Mouse (Mus musculus) cerebellum, postnatal 4 days (tissue): ENCODE results near the gene D430041D05Rik.

Experiments used
- DNase-seq, 2 experiments: peaks; one replicate each; pipeline ENCODE4 v3.0.0; 2022; ENCODE audit warnings: low spot score in 2 of 2, mixed read lengths in 1 of 2

D430041D05Rik gene

DNA sequence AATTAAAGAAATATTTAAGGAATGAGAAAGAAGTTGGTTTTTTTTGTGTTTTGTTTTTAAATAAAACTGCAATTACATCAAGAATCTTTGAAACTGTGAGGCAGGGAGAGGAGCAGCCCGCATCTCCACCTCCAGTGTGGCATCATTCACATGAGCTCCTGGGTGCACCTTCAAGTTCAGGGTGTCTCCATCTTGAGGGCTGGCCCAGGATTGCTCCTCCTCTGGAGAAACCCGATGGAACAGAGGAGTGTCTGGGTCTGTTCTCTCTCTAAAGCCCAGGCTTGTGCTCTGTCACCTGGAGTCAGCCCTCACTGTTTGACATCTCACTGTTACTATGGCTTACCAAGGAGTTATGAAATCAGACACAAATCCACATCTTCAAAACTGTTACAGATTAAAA lies 219.1 kb downstream of the D430041D05Rik start:
- DNase-seq: no peak

DNA sequence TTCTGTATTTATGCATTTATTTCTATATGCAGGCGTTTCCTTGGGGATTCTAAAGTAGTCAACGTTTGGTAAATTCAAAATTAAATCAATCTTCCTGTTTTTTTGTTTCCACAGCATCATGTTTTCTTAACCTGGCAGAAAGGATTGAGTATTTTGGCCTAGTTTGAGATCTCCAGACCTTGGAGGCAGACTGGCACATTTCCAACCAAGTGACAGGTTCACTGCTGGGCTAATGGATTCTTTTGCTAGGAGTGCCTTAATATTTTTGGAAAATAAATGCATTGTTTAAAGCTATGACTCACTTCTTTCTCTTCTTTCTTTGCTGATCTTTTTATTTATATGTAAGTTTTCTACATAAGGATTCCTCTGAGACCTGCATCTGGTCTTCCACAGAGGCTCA lies 222.0 kb downstream of the D430041D05Rik start:
- DNase-seq: no peak

DNA sequence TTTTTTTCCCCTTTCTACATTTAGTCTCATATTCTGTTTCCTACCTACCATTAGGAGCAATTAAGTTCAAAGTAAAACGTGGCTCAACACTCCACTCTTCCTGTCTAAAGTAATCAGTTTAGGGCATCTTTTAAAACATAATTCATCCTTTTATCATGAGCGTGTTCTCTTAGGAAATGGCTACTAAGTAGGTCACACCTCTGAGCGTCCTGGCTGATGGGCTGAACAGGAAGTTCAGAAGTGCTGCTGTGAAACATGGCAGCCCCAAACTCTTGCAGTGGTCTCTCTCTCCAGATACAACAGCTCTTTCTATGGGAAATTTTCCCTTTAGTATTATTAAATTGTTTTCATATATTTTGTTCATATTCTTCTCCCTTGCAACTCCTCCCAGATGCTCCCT lies 223.7 kb downstream of the D430041D05Rik start:
- DNase-seq: no peak

DNA sequence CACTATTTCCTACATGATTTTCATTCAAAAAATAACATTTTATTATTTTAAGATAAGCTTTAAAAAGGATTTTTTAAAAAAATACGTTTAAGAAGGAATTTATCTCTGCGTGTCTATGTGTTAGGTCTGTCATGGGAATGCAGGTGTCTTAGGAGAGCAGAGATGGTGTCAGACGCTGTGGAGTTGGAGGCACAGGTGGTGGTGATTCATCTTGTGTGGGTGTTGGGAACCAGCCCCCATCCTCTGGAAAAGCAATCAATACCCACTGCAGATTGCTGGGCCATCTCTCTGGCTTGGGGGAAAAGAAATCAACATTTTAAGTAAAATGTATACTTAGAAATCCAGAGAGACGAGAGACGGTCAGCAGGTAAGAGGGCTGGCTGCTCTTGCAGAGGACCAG lies 225.2 kb downstream of the D430041D05Rik start:
- DNase-seq: no peak

DNA sequence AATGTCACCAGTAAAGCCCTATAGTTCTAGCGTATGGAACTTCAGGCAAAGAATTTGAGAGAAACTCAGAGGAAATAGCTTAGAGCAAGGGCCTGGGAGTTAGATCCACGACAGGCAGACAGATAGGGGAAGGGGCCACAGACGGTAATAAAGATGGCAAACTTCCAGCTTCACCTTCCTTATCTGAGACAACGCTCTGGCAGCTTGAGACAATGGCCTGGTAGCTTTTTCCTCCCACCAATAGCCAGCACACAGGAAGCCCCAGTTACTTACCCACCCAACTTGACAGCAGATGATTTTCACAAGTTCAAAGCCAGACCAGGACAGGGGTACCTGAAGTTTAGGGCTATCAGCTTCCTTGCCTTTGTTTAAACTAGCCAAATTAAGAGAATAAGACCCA lies 226.5 kb downstream of the D430041D05Rik start:
- no peak for DNase-seq

DNA sequence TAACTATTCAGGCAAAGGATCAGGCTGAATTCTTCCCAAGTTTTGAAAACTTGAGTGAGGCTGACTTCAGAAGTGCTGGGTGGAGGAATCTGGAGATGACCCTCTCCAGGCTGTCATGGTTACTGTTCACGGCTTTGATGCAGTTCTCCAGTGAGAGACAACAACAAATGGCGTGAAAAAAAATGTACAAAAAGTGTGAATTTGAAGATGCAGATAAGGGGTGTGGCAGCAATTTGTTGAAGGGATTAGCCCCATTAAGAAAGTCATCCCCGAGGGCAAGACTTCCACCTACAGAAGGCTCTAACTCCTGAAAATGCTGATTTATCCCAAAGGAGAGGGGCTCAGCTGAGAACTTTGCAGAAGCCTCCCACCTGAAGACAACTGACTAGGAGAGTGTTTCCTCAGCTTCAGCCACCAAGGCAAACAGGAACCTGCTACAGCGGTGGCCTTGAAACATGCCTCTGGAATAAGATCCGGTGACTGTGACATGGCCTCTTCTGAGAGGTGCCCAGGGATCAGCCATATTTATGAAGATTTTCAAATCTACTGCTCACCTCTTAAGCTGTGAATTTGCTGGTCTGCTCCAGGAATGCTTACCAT lies 227.5 kb downstream of the D430041D05Rik start:
- no peak for DNase-seq

DNA sequence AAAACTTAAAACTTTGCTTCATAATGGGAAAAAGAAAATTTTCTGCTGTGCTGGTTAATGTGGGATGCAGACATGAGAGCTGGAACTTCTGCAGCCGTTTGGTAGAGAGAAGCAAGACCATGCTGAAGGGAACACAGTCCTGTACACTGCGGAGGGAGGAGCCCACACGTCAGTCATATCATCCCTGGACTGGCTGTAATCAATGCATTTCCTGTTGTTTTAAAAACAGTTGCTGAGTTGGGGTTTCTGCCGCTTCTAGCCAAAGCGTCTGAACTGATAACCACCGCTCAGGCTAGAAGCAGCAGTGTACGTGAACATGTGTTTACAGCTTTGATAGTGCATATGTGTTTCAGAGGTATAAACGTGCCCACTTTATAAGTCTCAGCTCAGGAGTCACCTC lies 231.2 kb downstream of the D430041D05Rik start:
- no peak for DNase-seq

DNA sequence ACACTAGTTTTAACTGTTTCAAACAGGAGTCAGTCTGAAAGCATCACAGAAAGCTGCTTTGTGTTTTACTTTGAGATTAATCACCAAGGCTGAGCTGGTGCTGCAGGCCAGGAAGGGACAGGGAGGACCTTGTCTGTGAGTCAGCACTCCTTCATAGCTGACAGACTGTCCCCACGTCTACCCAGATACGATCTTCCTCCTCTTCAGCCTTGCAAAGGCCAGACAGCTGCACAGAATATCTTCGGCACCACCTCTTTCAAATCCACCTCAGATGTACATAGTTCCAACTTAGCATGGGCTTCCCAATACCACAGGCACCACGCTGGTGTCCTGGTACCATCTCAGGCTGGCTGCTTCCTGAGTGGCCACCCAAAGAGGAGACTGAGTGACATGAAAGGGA lies 232.6 kb downstream of the D430041D05Rik start:
- no peak for DNase-seq

DNA sequence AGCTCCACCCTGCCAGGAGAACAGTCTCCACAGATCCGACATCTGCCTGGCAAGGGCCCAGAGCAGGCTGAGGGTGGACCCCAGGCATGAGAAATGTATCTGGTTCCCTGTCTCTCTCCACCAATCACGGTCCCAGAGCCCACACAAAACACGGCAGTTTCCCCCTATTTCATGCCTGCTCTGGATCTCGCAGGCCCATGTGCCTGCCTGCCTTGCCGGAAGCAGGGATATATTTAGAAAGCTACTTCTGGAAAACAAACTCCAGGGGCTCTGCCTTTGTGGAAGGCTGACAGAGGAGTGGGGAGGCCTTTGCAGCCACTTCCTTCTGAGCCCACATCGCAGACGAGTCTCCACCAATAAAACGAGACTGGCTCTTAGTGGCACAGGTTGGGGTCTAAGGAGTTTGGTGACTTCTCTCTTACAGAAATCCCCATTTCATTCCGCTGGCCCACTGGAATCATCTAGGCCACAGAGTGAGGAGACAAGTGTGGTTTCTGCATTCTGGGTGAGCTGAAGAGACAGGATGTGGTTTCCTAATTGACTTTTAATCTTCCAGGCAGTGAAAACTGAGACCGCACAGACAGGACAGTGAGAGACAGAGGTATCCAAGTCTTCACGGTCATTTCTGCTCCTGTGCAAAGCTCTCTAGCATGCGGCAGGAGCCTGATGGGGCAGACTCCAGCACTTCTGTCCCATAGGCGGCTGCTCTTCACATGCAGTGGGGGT lies 233.7 kb downstream of the D430041D05Rik start:
- DNase-seq: peak in 1 of 2 experiments; percentile 25

DNA sequence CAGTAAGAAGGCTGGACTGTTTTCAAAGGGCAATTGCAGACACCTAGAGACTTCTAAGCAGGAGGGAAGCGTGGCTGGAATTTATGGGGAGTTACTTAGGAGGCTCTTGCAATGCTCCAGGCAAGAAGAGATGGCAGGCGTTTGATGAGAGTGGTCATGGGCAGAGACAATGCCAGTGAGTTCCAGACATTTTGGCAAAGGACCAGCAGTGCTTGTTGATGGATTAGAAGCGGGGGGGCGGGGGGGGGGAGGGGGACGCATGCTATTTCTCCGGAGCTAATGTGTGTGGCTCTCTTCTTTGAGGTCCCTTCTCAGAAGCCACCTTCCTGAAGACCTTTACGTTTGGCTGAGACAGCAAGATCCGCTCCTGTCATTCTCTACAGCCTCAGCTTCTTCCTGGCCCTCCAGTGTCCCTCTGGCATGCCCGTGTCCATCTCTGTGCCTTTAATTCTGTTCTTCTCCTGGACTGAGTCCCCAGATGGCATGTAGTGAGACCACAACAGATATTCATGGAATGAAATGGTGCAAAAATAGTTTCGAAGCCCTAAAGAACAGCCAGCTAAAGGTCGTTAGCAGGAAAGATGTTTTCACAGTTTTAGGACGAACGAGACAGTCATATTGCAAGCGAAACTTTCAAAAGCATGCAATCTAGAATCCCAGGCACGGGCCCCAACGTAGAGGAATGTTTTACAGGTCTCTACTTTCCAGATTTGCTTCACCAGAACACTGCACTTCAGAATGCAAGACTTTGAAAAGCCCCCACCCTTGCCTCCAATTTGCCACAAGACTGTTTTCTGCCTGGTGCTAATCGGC lies 234.4 kb downstream of the D430041D05Rik start:
- peak in 1 of 2 experiments; percentile 16 for DNase-seq

DNA sequence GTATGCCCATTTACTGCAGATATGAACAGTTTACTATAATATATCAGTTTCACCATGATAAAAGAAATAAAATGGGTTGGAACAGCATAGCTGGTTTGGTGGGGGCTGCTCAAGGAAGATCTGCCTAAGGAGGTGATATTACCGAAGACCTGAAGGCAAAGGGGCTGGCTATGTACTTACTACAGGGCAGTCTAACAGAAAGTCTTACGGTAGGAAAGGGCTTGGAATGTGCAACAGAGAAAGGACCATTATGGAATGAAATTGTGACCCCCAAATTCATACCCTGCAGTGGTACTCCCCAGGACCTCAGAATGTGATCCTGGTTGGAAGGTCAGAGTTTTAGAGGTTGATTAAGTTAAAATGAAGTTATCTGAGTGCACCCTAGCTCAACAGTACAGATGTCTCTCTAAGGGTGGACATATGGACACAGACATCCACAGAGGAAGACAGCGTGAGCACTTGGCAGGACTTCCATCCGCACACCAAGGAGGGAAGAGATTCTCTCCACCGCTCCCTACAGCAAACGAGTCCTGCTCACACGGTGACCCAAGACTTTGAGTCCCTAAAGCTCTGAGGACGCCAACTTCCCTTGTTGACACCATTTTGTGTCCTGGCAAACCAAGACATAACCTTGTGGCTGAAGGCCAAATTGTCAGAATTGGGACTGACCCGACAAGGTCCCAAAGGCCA lies 235.2 kb downstream of the D430041D05Rik start:
- no peak for DNase-seq

DNA sequence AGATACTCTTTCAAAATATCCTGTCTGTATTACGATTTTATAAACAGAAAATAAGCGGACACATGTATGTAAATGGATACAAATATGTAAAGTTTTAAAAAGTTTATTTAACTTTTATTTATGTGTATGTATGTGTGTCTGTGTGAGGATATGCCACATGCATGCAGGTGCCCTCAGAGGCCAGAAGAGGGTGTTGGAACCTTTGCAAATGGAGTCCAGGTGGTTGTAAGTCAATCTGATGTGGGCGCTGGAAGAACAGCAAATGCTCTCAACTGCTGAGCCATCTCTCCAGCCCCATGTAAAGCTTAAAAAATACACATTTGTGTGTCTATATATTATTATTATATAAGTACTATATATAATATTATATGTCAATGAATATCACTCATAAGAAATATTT lies 237.4 kb downstream of the D430041D05Rik start:
- no peak for DNase-seq

DNA sequence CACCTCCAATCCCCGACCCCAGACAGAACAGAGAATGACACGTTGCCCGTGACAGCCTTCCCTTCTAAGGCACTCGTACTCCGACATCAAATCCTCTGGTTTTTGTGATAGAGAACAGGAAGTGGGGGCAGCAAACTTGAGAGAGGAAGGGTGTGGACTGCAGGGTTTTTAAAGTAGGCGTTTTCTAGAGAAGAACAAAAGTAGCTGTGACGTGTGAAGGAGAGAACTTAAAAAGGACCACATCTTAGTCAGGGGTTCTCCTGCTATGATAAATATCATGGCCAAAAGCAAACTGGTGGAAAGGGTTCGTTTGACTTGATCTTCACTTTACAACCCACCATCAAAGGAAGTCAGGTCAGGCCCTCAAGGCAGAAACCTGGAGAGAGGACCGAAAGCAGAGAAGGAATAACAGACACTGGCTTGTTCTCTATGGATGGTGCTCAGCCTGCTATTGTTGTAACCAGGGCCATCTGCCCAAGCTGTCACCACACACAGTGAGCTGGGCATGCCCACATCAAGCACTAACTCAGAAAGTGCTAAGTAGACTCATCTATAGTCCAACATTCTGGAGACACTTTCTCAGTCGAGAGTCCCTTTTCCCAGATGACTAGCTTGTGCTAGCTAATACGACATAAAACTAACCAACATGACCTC lies 238.0 kb downstream of the D430041D05Rik start:
- DNase-seq: no peak

DNA sequence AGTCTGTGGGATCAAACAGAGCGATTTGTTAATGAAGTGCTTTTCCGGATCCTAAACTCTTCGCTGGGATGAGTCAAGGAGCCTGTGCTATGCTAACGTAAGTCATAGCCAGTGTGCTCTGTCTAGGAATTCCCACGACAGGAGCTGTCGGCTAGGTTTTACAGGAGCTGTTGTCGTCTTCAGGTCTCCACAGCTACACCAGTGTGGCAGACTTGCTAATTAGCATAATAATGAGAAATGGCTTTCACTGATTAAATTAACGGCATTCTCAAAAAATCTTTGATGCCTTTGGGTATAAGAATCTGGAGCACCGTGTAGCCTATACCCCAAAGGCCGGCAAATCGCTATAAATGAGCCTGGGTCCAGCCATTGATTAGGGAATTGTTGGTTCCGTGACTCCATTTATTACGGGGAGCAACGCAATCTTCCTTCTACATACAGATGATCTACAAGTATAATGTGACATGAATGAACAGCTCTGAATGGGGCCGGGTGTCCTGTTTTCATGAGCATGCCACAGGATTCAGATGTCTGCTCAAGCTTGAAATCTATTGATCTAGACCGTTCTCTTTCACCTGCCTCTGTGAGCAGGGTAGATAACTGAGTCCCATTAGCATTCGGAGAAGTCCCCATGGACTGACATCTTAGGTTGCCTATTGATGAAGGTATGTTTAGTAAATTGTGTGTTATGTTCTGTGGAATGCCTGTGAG lies 242.5 kb downstream of the D430041D05Rik start:
- DNase-seq: no peak

DNA sequence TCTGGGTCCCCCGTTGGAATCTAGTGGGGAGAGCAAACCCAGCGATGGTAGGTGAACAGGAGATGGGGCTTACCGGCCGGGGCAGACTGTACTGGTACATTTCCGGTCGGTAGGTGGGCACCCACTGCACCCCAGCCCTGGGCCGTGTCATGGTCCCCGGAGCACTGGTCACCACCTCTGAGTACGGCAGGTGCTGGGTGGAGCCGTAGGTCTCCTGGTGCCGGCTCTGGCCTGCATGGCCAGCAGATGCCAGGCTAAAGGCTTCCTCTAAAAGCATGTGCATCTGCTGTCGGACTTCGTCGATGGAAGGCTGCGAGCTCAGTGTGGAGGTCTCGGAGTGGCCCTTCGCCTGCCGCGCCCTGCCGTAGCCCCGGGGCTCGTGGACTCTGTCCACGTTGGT lies 243.0 kb downstream of the D430041D05Rik start:
- no peak for DNase-seq

DNA sequence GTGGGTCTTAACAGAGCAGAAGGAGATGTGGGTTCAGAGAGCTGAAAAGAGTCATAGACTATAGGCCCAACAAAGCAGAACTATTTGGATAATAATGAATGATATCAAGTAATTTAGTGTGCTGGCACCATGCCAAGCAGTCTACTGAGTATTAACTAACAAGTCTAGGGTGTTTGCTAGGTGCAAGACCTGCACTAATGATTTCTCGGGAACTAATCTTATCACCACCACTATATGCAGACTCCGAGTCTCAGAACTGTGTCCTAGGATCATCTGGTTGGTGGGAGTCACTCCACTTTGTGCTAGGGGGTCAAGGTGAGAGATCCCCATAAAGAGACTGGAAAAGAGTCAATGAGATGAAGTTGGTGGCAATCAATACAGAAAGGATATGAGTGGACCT lies 245.2 kb downstream of the D430041D05Rik start:
- no peak for DNase-seq

DNA sequence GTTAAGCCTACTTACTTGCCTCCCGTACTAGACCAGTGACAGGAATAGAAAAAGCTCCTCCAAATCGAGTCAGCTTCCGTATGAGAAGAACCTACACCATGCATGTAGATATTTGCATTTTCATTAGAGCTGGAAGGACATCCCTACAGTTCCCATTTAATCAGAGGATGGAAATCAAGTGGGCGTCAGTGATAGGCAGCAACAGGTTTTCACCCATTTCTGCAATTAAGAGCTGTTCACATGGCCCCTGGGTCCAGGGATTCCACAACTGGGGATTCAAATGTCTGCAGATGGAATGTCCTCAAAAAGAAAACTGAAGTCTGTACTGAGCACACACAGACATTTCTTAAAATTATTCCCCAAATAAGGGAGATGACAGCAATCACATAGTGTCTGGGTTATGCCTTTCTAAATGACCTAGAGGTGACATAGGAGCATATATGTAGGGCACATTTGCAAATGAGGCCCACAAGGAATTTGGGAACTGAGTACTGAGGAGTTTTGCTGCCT lies 246.8 kb downstream of the D430041D05Rik start:
- no peak for DNase-seq

DNA sequence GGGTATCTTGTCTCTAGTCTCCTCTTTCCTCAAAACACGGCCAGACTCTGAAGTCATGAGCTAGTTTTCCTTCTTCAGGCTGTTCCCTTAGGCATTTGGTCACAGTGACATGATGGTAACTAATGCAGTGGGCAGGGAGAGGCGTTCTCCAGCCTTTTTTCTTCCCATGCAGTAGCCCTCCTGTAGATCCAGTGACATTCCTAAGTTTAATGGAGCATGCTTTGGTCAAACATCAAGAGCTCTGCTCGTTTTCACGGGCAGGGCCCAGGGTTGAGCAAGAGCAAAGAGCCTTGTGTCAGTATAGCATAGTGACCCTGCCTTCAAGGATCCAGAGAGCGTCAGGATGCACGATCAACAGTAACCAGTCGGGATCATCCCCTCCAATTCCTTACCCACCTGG lies 247.4 kb downstream of the D430041D05Rik start:
- no peak for DNase-seq

DNA sequence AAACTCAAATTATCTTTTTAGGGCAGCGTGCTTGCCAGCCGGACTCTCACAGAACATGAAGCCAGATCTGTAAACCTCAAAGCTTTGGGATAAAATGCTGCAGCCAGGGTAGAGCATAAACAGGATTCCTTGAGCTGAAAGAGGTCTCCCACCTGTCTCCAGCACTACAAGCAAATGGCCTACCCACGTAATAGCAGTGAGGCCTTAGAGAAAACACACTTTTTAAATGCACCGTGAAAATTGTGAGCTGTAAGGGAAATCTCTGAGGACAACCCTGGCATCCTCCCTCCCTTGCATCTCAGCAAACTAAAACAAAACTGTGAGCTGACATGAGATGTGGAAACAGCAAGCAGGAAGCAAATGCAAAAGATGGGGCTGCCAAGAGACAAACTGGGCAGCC lies 253.0 kb downstream of the D430041D05Rik start:
- DNase-seq: no peak

DNA sequence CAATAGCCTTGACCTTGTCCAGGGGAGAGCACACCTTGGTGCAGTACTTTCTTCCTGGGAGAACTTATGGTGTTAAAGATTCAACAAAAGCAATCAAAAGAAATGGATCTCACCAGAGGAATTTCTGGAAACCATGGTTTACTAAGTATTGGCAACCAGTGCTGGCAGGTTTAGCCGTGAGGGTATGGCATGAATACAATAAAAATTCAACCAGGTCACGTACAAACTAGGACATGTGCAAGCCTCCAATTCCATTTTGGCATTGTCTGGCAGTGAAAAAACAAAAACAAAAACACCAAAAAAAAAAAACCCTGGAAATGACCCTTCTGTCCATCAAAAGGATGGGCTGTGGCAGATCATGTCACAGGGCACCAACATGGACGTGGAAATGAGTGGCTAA lies 256.9 kb downstream of the D430041D05Rik start:
- DNase-seq: no peak

DNA sequence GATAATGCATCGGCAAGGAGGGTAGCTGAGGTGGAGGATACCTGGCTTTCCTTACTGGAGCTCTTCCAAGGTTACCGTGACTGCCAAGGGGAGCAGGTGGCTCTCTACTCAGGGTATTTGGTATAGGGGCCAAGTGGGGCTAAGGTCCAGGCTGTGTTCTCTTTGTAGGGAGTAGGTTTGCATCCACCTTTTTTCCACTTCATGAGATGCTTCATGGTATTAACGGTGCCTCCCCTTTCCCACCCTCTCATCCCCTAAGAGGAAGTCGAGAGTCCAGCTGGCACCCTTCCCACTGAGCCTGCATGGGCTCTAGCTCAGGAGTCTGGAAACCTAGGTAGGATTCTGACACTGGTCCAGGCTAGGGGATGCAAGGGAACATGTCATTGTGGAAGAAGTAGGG lies 257.5 kb downstream of the D430041D05Rik start:
- peak in 1 of 2 experiments; percentile 38 for DNase-seq
